Mouse (Mus musculus) liver, adult 10 weeks (tissue): ENCODE data around the gene Gm20532. TPM values are rescaled to one million over a fixed set of nuclear protein-coding genes. Genes with fewer than 3 reads are reported as not detected.

Experiments
- polyA plus RNA-seq: library from polyadenylated mRNA; stranded (reverse); fragments of 350-450 nt; fragmentation: Illumina TruSeq; extraction: RNeasy Lipid Tissue Mini Kit (QIAGEN cat#74804); gene quantifications from one replicate; pipeline ENCODE4 v1.2.3, GENCODE M21; 2014; ENCODE audit warnings: low read depth, low replicate concordance

Gene Gm20532
- polyA plus RNA-seq, result not detected

GRCm38 (mm10) chr2:26586294-26587043 lies at the start of gene Gm20532:
TSS of gene Gm20532 (plus strand) at chr2:26586639.

GRCm38 (mm10) chr2:26579714-26580113 lies 6.7 kb upstream of the Gm20532 start, which contains the start of gene Egfl7:
TSS of gene Egfl7 (plus strand) at chr2:26580014.

GRCm38 (mm10) chr2:26603720-26604671 lies 17.6 kb downstream of the Gm20532 start, which contains the start of gene Agpat2:
TSS of gene Agpat2 (minus strand) at chr2:26604417.

GRCm38 (mm10) chr2:26627921-26628739 lies 41.7 kb downstream of the Gm20532 start, which contains the start of gene Fam69b:
TSS of gene Fam69b (plus strand) at chr2:26628457.

GRCm38 (mm10) chr2:26671182-26671581 lies 84.7 kb downstream of the Gm20532 start, which contains the start of gene Lcn4:
TSS of gene Lcn4 (minus strand) at chr2:26671282.

Other genes starting within 250 kb of the Gm20532 start
- 1.2 TPM for gene Dnlz, start 234.5 kb upstream of the Gm20532 start, polyA plus RNA-seq
- not detected for gene Card9, start 225.7 kb upstream of the Gm20532 start, polyA plus RNA-seq
- 3.6 TPM for gene Snapc4, start 206.0 kb upstream of the Gm20532 start, polyA plus RNA-seq
- 17.3 TPM for gene Entr1, start 197.3 kb upstream of the Gm20532 start, polyA plus RNA-seq
- 60.6 TPM for gene Pmpca, start 197.3 kb upstream of the Gm20532 start, polyA plus RNA-seq
- 4.9 TPM for gene Inpp5e, start 177.4 kb upstream of the Gm20532 start, polyA plus RNA-seq
- gene Sec16a, start 141.4 kb upstream of the Gm20532 start, polyA plus RNA-seq, result 49.1 TPM
- gene Notch1, start 70.0 kb upstream of the Gm20532 start, polyA plus RNA-seq, result 1.0 TPM
- 12.2 TPM for gene Egfl7, start 6.6 kb upstream of the Gm20532 start, polyA plus RNA-seq
- gene Agpat2, start 17.8 kb downstream of the Gm20532 start, polyA plus RNA-seq, result 29.5 TPM
- not detected for gene Fam69b, start 41.8 kb downstream of the Gm20532 start, polyA plus RNA-seq
- gene Lcn4, start 84.6 kb downstream of the Gm20532 start, polyA plus RNA-seq, result not detected